Mouse (Mus musculus): ENCODE measurements around the gene Sema3a.
"Not testable (repeated sequence)": the region's sequence is repeated elsewhere in the genome, so short reads cannot be mapped to it uniquely, and the experiment has no call there.

Sema3a gene

GRCm38 (mm10) chr5:13460182-13461001 lies 335.2 kb downstream of the Sema3a start:
- Histone ChIP-seq H3K9me3 (ENCODE audit: low read length) (no peaks in the 10 kb centered on the region), H3K4me3 (replicated peaks; ENCODE audit: low read length) (no peak overlapping the region), H3K27me3 (ENCODE audit: insufficient read depth, low read length) (no peaks in the 10 kb centered on the region), H3K36me3 (ENCODE audit: insufficient read depth, low read length) (no peaks in the 10 kb centered on the region), H3K4me1 (replicated peaks; ENCODE audit: low read depth, low read length) (no peaks in the 10 kb centered on the region)
- TF ChIP-seq CTCF (conservative IDR thresholded peaks at IDR 0.05; ENCODE audit: low read length) (no peak), POU5F1 (IDR thresholded peaks at IDR 0.05; ENCODE audit: borderline replicate concordance, low read length) (no peak), NANOG (IDR thresholded peaks at IDR 0.05; ENCODE audit: borderline replicate concordance, low read length) (no peak)

- H3K9me3 ChIP-seq (ENCODE audit: low read length), result no peaks in the 10 kb centered on the region
- TF ChIP-seq NANOG (IDR thresholded peaks at IDR 0.05; ENCODE audit: borderline replicate concordance, low read length) (no peak), CTCF (conservative IDR thresholded peaks at IDR 0.05; ENCODE audit: low read length) (no peak), POU5F1 (IDR thresholded peaks at IDR 0.05; ENCODE audit: borderline replicate concordance, low read length) (no peak)
- H3K4me3 ChIP-seq (replicated peaks; ENCODE audit: low read length), result no peak overlapping the region
- H3K27me3 ChIP-seq (ENCODE audit: insufficient read depth, low read length), result no peaks in the 10 kb centered on the region
- no peaks in the 10 kb centered on the region for H3K4me1 ChIP-seq (replicated peaks; ENCODE audit: low read depth, low read length)
- no peaks in the 10 kb centered on the region for H3K36me3 ChIP-seq (ENCODE audit: insufficient read depth, low read length)
Observed at GRCm38 (mm10) chr5:13468856-13469255, 343.6 kb downstream of the Sema3a start.

DNA sequence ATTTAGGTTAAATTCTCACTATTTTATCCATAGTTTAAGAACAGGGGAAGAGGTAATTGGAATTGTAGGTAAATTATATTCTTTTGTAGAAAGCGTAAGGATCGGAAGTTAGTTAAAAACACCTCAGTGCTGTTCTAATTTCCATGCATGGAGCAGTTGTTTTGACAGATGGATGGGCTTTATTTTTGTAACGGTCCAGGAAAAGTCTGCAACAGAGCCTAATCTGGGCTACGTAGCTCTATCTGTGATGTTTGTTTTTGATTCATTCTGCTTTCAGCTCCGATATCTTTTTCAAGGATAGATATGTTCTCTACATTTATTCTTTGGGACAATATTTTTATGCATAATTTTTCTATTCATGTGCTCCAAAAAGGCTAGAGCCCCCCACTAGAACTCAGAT lies 344.2 kb downstream of the Sema3a start:
- Histone ChIP-seq H3K4me1 (replicated peaks; ENCODE audit: low read depth, low read length) (no peaks in the 10 kb centered on the region), H3K4me3 (replicated peaks; ENCODE audit: low read length) (no peak overlapping the region), H3K27me3 (ENCODE audit: insufficient read depth, low read length) (no peaks in the 10 kb centered on the region), H3K9me3 (ENCODE audit: low read length) (no peaks in the 10 kb centered on the region), H3K36me3 (ENCODE audit: insufficient read depth, low read length) (no peaks in the 10 kb centered on the region)
- no peak for TF ChIP-seq CTCF (conservative IDR thresholded peaks at IDR 0.05; ENCODE audit: low read length)
- no peak for TF ChIP-seq NANOG (IDR thresholded peaks at IDR 0.05; ENCODE audit: borderline replicate concordance, low read length)
- no peak for TF ChIP-seq POU5F1 (IDR thresholded peaks at IDR 0.05; ENCODE audit: borderline replicate concordance, low read length)

GRCm38 (mm10) chr5:13470057-13470905 lies 345.1 kb downstream of the Sema3a start:
- TF ChIP-seq NANOG (IDR thresholded peaks at IDR 0.05; ENCODE audit: borderline replicate concordance, low read length) (no peak), CTCF (conservative IDR thresholded peaks at IDR 0.05; ENCODE audit: low read length) (no peak), POU5F1 (IDR thresholded peaks at IDR 0.05; ENCODE audit: borderline replicate concordance, low read length) (no peak)
- Histone ChIP-seq H3K27me3 (ENCODE audit: insufficient read depth, low read length) (no peaks in the 10 kb centered on the region), H3K4me3 (replicated peaks; ENCODE audit: low read length) (no peak overlapping the region), H3K9me3 (ENCODE audit: low read length) (no peaks in the 10 kb centered on the region), H3K36me3 (ENCODE audit: insufficient read depth, low read length) (no peaks in the 10 kb centered on the region), H3K4me1 (replicated peaks; ENCODE audit: low read depth, low read length) (no peaks in the 10 kb centered on the region)

DNA sequence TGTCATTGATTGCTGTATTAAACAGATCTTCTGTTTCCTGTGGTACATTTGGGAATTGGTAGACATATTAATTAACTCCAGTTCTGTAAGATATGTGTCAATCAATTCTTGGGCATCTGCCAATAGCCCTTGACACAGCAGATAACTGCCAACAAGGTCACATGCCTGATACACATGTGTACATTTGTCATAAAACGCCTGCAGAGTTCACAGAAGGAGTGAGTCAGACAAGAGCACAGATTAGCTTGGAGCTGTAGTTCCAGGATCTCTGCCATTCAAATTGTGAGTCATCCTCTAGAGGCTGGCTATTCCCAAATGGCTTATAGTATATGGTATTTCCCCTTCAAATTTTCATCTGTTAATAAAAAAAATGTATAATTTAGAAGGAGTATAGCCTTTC lies 352.4 kb downstream of the Sema3a start:
- no peaks in the 10 kb centered on the region for H3K36me3 ChIP-seq (ENCODE audit: insufficient read depth, low read length)
- H3K27me3 ChIP-seq (ENCODE audit: insufficient read depth, low read length), result no peaks in the 10 kb centered on the region
- no peaks in the 10 kb centered on the region for H3K4me1 ChIP-seq (replicated peaks; ENCODE audit: low read depth, low read length)
- H3K9me3 ChIP-seq (ENCODE audit: low read length), result no peaks in the 10 kb centered on the region
- H3K4me3 ChIP-seq (replicated peaks; ENCODE audit: low read length), result no peak overlapping the region
- TF ChIP-seq POU5F1 (IDR thresholded peaks at IDR 0.05; ENCODE audit: borderline replicate concordance, low read length) (no peak), NANOG (IDR thresholded peaks at IDR 0.05; ENCODE audit: borderline replicate concordance, low read length) (no peak), CTCF (conservative IDR thresholded peaks at IDR 0.05; ENCODE audit: low read length) (no peak)

- Histone ChIP-seq H3K27me3 (ENCODE audit: insufficient read depth, low read length) (no peaks in the 10 kb centered on the region), H3K4me3 (replicated peaks; ENCODE audit: low read length) (no peak overlapping the region), H3K4me1 (replicated peaks; ENCODE audit: low read depth, low read length) (no peaks in the 10 kb centered on the region), H3K36me3 (ENCODE audit: insufficient read depth, low read length) (no peaks in the 10 kb centered on the region), H3K9me3 (ENCODE audit: low read length) (no peaks in the 10 kb centered on the region)
- TF ChIP-seq POU5F1 (IDR thresholded peaks at IDR 0.05; ENCODE audit: borderline replicate concordance, low read length) (no peak), NANOG (IDR thresholded peaks at IDR 0.05; ENCODE audit: borderline replicate concordance, low read length) (no peak)
Observed at GRCm38 (mm10) chr5:13488671-13489070, 363.5 kb downstream of the Sema3a start.

- not testable (repeated sequence) for H3K36me3 ChIP-seq (ENCODE audit: insufficient read depth, low read length); H3K4me1 ChIP-seq (replicated peaks; ENCODE audit: low read depth, low read length); H3K9me3 ChIP-seq (ENCODE audit: low read length); H3K4me3 ChIP-seq (replicated peaks; ENCODE audit: low read length); H3K27me3 ChIP-seq (ENCODE audit: insufficient read depth, low read length)
Observed at GRCm38 (mm10) chr5:13495967-13496366, 370.8 kb downstream of the Sema3a start.

- no peak overlapping the region for H3K4me3 ChIP-seq (replicated peaks; ENCODE audit: low read length)
- TF ChIP-seq CTCF (conservative IDR thresholded peaks at IDR 0.05; ENCODE audit: low read length) (no peak), POU5F1 (IDR thresholded peaks at IDR 0.05; ENCODE audit: borderline replicate concordance, low read length) (no peak), NANOG (IDR thresholded peaks at IDR 0.05; ENCODE audit: borderline replicate concordance, low read length) (no peak)
- no peaks in the 10 kb centered on the region for H3K4me1 ChIP-seq (replicated peaks; ENCODE audit: low read depth, low read length)
- no peaks in the 10 kb centered on the region for H3K9me3 ChIP-seq (ENCODE audit: low read length)
- no peaks in the 10 kb centered on the region for H3K27me3 ChIP-seq (ENCODE audit: insufficient read depth, low read length)
- no peaks in the 10 kb centered on the region for H3K36me3 ChIP-seq (ENCODE audit: insufficient read depth, low read length)
Observed at GRCm38 (mm10) chr5:13499835-13500234, 374.6 kb downstream of the Sema3a start.

All from E14TG2a.4 (cell line).